Mouse (Mus musculus) liver, embryonic 14.5 days (tissue): Measurements from ENCODE around the gene Supt7l. TPM values are rescaled to one million over a fixed set of nuclear protein-coding genes. Genes with fewer than 3 reads are reported as not detected.

ENCODE experiments used
- ATAC-seq: fragments of 200-750 bp; cut with Nextera tagmentation; 2 replicates; pipeline ENCODE4 v1.8.0; 2017; ENCODE audit warnings: moderate number of reproducible peaks, mild to moderate bottlenecking, moderate library complexity; ENCODE audit not compliant: insufficient read depth
- DNase-seq, 3 experiments: peaks; one replicate each; pipeline ENCODE4 v3.0.0-alpha.2; 2012 to 2013; ENCODE audit warnings: low read depth in 3 of 3, low spot score in 3 of 3
- H3K27ac ChIP-seq: fragments of 300-500 bp; sonication (generic); 2 replicates; pipeline ENCODE4 v1.5.1; 2014; ENCODE audit warnings: moderate library complexity, mild to moderate bottlenecking, control low read depth, inconsistent platforms
- H3K27me3 ChIP-seq: fragments of 300-500 bp; sonication (generic); 2 replicates; pipeline ENCODE4 v1.6.1; 2014; ENCODE audit warnings: mild to moderate bottlenecking, low read length, moderate library complexity; ENCODE audit not compliant: control insufficient read depth, insufficient read depth
- H3K36me3 ChIP-seq: fragments of 300-500 bp; sonication (generic); replicated peaks from 2 replicates; pipeline ENCODE4 v1.6.1; 2014; ENCODE audit warnings: low read depth; ENCODE audit not compliant: control insufficient read depth, insufficient read depth
- H3K4me1 ChIP-seq, 2 experiments: fragments of 200-500 bp in 1 of 2; fragments of 300-500 bp in 1 of 2; sonication (generic) in 1 of 2; replicated peaks; 2 replicates each; pipeline ENCODE4 v1.6.1; 2012 to 2014; ENCODE audit warnings: antibody characterized with exemption in 1 of 2, inconsistent platforms in 1 of 2, low read length in 1 of 2; ENCODE audit not compliant: control insufficient read depth in 2 of 2, insufficient read depth in 2 of 2
- H3K4me2 ChIP-seq: fragments of 300-500 bp; sonication (generic); 2 replicates; pipeline ENCODE4 v1.6.1; 2014; ENCODE audit warnings: low read depth, mild to moderate bottlenecking, control low read depth, moderate library complexity
- H3K4me3 ChIP-seq, 2 experiments: fragments of 200-500 bp in 1 of 2; fragments of 300-500 bp in 1 of 2; sonication (generic) in 1 of 2; 2 replicates each; pipeline ENCODE4 v1.5.1; 2012 to 2014; ENCODE audit warnings: low read depth in 2 of 2, low read length in 2 of 2, mild to moderate bottlenecking in 2 of 2, control low read depth in 1 of 2, inconsistent platforms in 1 of 2, moderate library complexity in 1 of 2; ENCODE audit not compliant: insufficient read depth in 1 of 2
- H3K9ac ChIP-seq: fragments of 300-500 bp; sonication (generic); replicated peaks from 2 replicates; pipeline ENCODE4 v1.6.1; 2014; ENCODE audit warnings: mild to moderate bottlenecking, control low read depth, moderate library complexity
- H3K9me3 ChIP-seq: fragments of 300-500 bp; sonication (generic); 2 replicates; pipeline ENCODE4 v1.6.1; 2016; ENCODE audit warnings: low read length, mixed read lengths; ENCODE audit not compliant: control insufficient read depth
- CTCF ChIP-seq: IDR thresholded peaks from 2 replicates; pipeline ENCODE4 v1.5.1; 2016; ENCODE audit warnings: antibody characterized with exemption, low read depth, control low read depth
- EP300 ChIP-seq: IDR thresholded peaks from 2 replicates; pipeline ENCODE4 v1.6.1; 2016; ENCODE audit warnings: antibody characterized with exemption, low read depth
- WGBS: fragments of 180-500 bp; shearing (Covaris S2); extraction: QIAGEN DNeasy Blood & Tissue Kit; methylation state at CpG from one replicate; pipeline ENCODE4 v1.1.7; 2014; ENCODE audit not compliant: insufficient replicate concordance; 5-methylcytosine and 5-hydroxymethylcytosine counted together
- polyA plus RNA-seq, 2 experiments: library from polyadenylated mRNA; depleted of rRNA in 1 of 2; stranded (reverse) in 1 of 2; unstranded in 1 of 2; fragments of >200 nt; fragmentation: Nextera tagmentation in 1 of 2; extraction: Ambion mirVana in 1 of 2; gene quantifications; 2 replicates each; pipeline versions ENCODE4 v1.2.1 to v1.2.3; 2012 to 2014

The Supt7l gene
- polyA plus RNA-seq, 2 experiments: 3.3 to 6.0 TPM

DNA sequence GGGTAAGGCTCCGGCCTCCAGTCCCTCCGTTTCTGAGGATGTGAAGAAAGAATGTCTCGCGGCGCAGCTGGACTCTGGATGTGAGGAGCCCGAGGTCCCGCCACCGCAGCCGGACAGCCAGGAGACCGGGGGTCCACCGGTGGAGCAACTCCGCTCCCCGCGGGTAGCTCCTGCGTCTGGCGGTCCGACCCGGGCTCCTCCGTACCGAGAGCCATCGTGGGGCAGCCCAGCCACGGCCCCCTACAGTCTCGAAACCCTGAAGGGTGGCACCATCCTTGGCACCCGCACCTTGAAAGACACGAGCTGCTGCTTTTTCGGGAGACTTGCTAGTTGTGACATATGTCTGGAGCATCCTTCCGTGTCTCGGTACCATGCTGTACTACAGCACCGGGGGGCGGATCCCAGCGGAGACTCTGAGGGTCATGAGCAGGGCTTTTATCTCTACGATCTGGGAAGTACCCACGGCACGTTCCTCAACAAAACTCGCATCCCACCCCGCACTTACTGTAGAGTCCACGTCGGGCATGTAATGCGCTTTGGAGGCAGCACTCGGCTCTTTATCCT is 408 bp downstream of the Supt7l start:
- no peaks in the 10 kb centered on the region for H3K9me3 ChIP-seq
- peak overlapping the region; percentile 83 for H3K9ac ChIP-seq
- 2% methylated on average over 40 of the region's 40 CpGs for WGBS
- H3K4me2 ChIP-seq: peak overlapping the region; percentile 83
- peak overlapping the region; percentile 86 to 94 for H3K4me3 ChIP-seq
- ATAC-seq (peak; percentile 33), DNase-seq (peak in 2 of 3 experiments; percentile 22 to 23)
- no peak overlapping the region for H3K27ac ChIP-seq
- TF ChIP-seq CTCF: no peak
- no peak for TF ChIP-seq EP300
- H3K4me1 ChIP-seq: peaks cover 12 to 14% of the 10 kb centered on the region in 2 experiments
- peaks cover 13% of the 10 kb centered on the region for H3K36me3 ChIP-seq
- H3K27me3 ChIP-seq: no peaks in the 10 kb centered on the region

DNA sequence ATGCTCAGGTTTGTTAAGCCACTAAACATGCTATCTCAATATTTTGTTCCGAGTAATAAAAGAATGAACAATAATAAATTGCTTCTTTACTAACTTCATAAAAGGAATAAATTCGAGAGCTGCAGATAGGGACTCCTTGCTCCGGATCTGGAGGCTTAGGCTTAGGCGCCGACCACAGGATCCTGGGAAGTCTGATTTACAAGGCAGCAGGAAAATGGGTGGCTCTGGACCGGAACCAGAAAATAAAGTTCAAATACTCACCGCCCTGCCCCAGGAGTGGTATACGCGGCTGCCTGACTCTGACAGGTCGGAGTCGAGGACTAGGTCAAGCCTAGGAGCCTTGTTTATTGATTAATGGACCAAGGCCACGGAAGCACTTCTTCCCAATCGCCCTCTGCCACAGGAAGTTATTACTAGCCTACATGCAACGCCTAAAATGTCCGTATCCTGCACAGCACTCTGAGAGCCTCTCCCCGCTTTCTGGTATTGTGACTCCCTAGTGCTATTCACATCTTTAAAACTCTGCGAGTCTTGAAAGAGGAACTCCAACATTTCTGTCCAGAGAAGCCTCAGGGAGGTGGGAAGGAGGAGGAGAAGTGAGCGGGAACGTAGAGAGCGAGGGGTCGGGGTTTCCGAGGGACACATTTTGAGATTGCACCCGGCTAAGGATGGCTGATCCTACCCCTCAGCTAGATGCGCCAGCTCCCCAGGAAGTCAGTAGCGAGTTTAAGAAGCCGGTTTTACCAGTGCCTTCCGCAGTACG is 1.1 kb downstream of the Supt7l start, which contains the start of gene Slc4a1ap:
Slc4a1ap (plus strand) TSS at position 642 of the 763 bp plus-strand sequence.
- Histone ChIP-seq H3K9me3 (no peaks in the 10 kb centered on the region), H3K4me1 (peaks cover 12 to 14% of the 10 kb centered on the region in 2 experiments), H3K36me3 (peaks cover 8% of the 10 kb centered on the region), H3K27ac (peak within 1 kb of the TSS; percentile 24), H3K9ac (peak within 1 kb of the TSS; percentile 83), H3K4me2 (peak within 1 kb of the TSS; percentile 83), H3K4me3 (peak within 1 kb of the TSS; percentile 86 to 94), H3K27me3 (no peaks in the 10 kb centered on the region)
- ATAC-seq (peak; percentile 87), DNase-seq (peak; percentile 60 to 70 (median 68))
- no peak for TF ChIP-seq CTCF
- peak; percentile 15; the same call in 1 of the 2 replicates for TF ChIP-seq EP300
- under 1% methylated on average over 28 of the region's 28 CpGs for WGBS

- Histone ChIP-seq H3K9ac (no peak overlapping the region), H3K4me3 (no peak overlapping the region), H3K9me3 (no peaks in the 10 kb centered on the region), H3K4me1 (peaks cover 2 to 3% of the 10 kb centered on the region in 2 experiments), H3K36me3 (peaks cover 8% of the 10 kb centered on the region), H3K27ac (no peak overlapping the region), H3K27me3 (no peaks in the 10 kb centered on the region), H3K4me2 (no peak overlapping the region)
- DNase-seq: no peak
- TF ChIP-seq CTCF (no peak), EP300 (no peak)
- WGBS: 78% methylated on average over 6 of the region's 6 CpGs
- ATAC-seq: no peak
These were observed 7.1 kb downstream of the Supt7l start for GRCm38 (mm10) chr5:31520556-31520955.

- no peak for ATAC-seq
These were observed 15.1 kb downstream of the Supt7l start for GRCm38 (mm10) chr5:31512481-31512880.

DNA sequence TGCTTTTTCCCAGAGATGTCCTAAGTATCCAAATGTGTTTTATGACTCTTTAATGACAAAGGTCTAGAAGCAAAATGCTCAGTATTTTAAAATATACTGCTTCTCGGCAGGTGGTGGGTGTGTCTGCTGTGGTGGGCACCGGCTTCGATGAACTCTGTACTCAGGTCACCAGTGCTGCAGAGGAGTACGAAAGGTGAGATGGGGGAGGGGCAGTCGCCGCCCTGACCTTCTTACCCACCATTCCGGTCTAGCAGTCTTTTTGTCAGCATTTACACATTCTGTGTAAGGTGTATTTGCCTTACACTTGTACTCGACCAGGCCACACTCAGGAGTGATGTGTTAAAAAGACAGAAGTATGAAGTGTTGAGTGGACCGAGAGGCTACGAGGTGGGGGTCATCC is 22.8 kb downstream of the Supt7l start:
- 79% methylated on average over 10 of the region's 10 CpGs for WGBS

More at GRCm38 (mm10) chr5:31512481-31512880, 15.1 kb downstream of the Supt7l start:
- DNase-seq: no peak
- Histone ChIP-seq H3K9me3 (no peaks in the 10 kb centered on the region), H3K9ac (no peak overlapping the region), H3K4me3 (no peak overlapping the region), H3K4me2 (no peak overlapping the region), H3K36me3 (peaks cover 14% of the 10 kb centered on the region), H3K27ac (no peak overlapping the region), H3K27me3 (no peaks in the 10 kb centered on the region), H3K4me1 (no peaks in the 10 kb centered on the region)
- 25% methylated on average over 1 of the region's 1 CpGs for WGBS
- no peak for TF ChIP-seq EP300
- no peak for TF ChIP-seq CTCF

More for the DNA sequence above, 22.8 kb downstream of the Supt7l start:
- Histone ChIP-seq H3K27me3 (no peaks in the 10 kb centered on the region), H3K4me3 (no peak overlapping the region), H3K9ac (no peak overlapping the region), H3K4me1 (no peaks in the 10 kb centered on the region; a peak in 1 of 4 replicates), H3K36me3 (peaks cover 5% of the 10 kb centered on the region), H3K27ac (no peak overlapping the region), H3K4me2 (no peak overlapping the region), H3K9me3 (no peaks in the 10 kb centered on the region)
- DNase-seq (no peak), ATAC-seq (no peak)
- no peak for TF ChIP-seq CTCF
- no peak for TF ChIP-seq EP300
